Mouse (Mus musculus) liver, embryonic 14.5 days (tissue): Measurements from ENCODE around the gene Tmod2. TPM values are rescaled to one million over a fixed set of nuclear protein-coding genes. Genes with fewer than 3 reads are reported as not detected.

Experiments used
- ATAC-seq: fragments of 200-750 bp; cut with Nextera tagmentation; 2 replicates; pipeline ENCODE4 v1.8.0; 2017; ENCODE audit warnings: moderate number of reproducible peaks, mild to moderate bottlenecking, moderate library complexity; ENCODE audit not compliant: insufficient read depth
- DNase-seq, 3 experiments: peaks; one replicate each; pipeline ENCODE4 v3.0.0-alpha.2; 2012 to 2013; ENCODE audit warnings: low read depth in 3 of 3, low spot score in 3 of 3
- H3K27ac ChIP-seq: fragments of 300-500 bp; sonication (generic); 2 replicates; pipeline ENCODE4 v1.5.1; 2014; ENCODE audit warnings: moderate library complexity, mild to moderate bottlenecking, control low read depth, inconsistent platforms
- H3K27me3 ChIP-seq: fragments of 300-500 bp; sonication (generic); 2 replicates; pipeline ENCODE4 v1.6.1; 2014; ENCODE audit warnings: mild to moderate bottlenecking, low read length, moderate library complexity; ENCODE audit not compliant: control insufficient read depth, insufficient read depth
- H3K36me3 ChIP-seq: fragments of 300-500 bp; sonication (generic); replicated peaks from 2 replicates; pipeline ENCODE4 v1.6.1; 2014; ENCODE audit warnings: low read depth; ENCODE audit not compliant: control insufficient read depth, insufficient read depth
- H3K4me1 ChIP-seq, 2 experiments: fragments of 200-500 bp in 1 of 2; fragments of 300-500 bp in 1 of 2; sonication (generic) in 1 of 2; replicated peaks; 2 replicates each; pipeline ENCODE4 v1.6.1; 2012 to 2014; ENCODE audit warnings: antibody characterized with exemption in 1 of 2, inconsistent platforms in 1 of 2, low read length in 1 of 2; ENCODE audit not compliant: control insufficient read depth in 2 of 2, insufficient read depth in 2 of 2
- H3K4me2 ChIP-seq: fragments of 300-500 bp; sonication (generic); 2 replicates; pipeline ENCODE4 v1.6.1; 2014; ENCODE audit warnings: low read depth, mild to moderate bottlenecking, control low read depth, moderate library complexity
- H3K4me3 ChIP-seq, 2 experiments: fragments of 200-500 bp in 1 of 2; fragments of 300-500 bp in 1 of 2; sonication (generic) in 1 of 2; 2 replicates each; pipeline ENCODE4 v1.5.1; 2012 to 2014; ENCODE audit warnings: low read depth in 2 of 2, low read length in 2 of 2, mild to moderate bottlenecking in 2 of 2, control low read depth in 1 of 2, inconsistent platforms in 1 of 2, moderate library complexity in 1 of 2; ENCODE audit not compliant: insufficient read depth in 1 of 2
- H3K9ac ChIP-seq: fragments of 300-500 bp; sonication (generic); replicated peaks from 2 replicates; pipeline ENCODE4 v1.6.1; 2014; ENCODE audit warnings: mild to moderate bottlenecking, control low read depth, moderate library complexity
- H3K9me3 ChIP-seq: fragments of 300-500 bp; sonication (generic); 2 replicates; pipeline ENCODE4 v1.6.1; 2016; ENCODE audit warnings: low read length, mixed read lengths; ENCODE audit not compliant: control insufficient read depth
- CTCF ChIP-seq: IDR thresholded peaks from 2 replicates; pipeline ENCODE4 v1.5.1; 2016; ENCODE audit warnings: antibody characterized with exemption, low read depth, control low read depth
- EP300 ChIP-seq: IDR thresholded peaks from 2 replicates; pipeline ENCODE4 v1.6.1; 2016; ENCODE audit warnings: antibody characterized with exemption, low read depth
- WGBS: fragments of 180-500 bp; shearing (Covaris S2); extraction: QIAGEN DNeasy Blood & Tissue Kit; methylation state at CpG from one replicate; pipeline ENCODE4 v1.1.7; 2014; ENCODE audit not compliant: insufficient replicate concordance; 5-methylcytosine and 5-hydroxymethylcytosine counted together
- polyA plus RNA-seq, 2 experiments: library from polyadenylated mRNA; depleted of rRNA in 1 of 2; stranded (reverse) in 1 of 2; unstranded in 1 of 2; fragments of >200 nt; fragmentation: Nextera tagmentation in 1 of 2; extraction: Ambion mirVana in 1 of 2; gene quantifications; 2 replicates each; pipeline versions ENCODE4 v1.2.1 to v1.2.3; 2012 to 2014

The Tmod2 gene
- polyA plus RNA-seq, 2 experiments = 0.03 to 0.05 TPM

DNA sequence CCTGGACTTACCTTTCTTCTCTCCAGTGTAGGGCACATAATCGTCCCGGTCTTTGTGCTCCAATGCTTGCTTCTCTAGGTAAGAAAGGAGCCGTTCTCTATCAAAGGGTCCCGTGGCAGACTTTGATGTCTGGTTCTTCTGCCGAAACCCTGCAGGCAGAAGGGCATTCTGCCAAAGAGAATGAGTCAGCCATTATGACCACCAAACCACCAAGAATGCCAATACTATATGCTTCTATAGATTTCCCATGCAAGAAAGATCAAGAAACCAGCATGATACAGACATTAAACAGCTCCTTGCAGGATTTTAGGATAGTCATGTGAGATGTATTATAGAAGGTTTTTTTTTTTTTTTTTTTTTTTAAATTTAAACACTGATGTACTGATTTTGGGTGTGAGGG is 81.8 kb downstream of the Tmod2 start:
- H3K9me3 ChIP-seq = no peaks in the 10 kb centered on the region
- no peak overlapping the region for H3K4me3 ChIP-seq
- 75% methylated on average over 5 of the region's 5 CpGs for WGBS
- ATAC-seq (no peak), DNase-seq (no peak)
- no peaks in the 10 kb centered on the region for H3K27me3 ChIP-seq
- no peak for TF ChIP-seq EP300
- no peak for TF ChIP-seq CTCF
- peaks cover 2 to 8% of the 10 kb centered on the region in 2 experiments; a peak in 2 of 4 replicates for H3K4me1 ChIP-seq
- no peak overlapping the region for H3K27ac ChIP-seq
- H3K9ac ChIP-seq = no peak overlapping the region
- H3K36me3 ChIP-seq = no peaks in the 10 kb centered on the region; the same call in 1 of the 2 replicates
- no peak overlapping the region for H3K4me2 ChIP-seq

DNA sequence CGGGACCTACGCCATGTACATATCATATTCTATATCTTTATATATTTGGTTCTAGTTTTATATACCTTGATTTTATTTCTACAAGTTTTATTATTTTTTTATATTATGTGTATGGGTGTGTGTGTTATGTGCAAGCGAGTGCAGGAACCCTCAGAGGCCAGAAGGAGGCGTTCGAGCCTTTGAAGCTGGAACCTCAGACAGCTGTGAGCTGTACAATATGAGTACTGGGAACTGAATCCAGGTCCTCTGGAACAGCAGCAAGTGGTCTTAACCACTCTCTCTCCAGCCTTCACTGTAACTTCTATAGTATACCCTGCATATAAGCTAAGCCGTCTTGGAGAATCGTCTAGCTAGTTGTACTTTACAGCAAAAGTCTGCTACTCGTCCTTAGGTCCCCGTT is 83.0 kb downstream of the Tmod2 start:
- Histone ChIP-seq H3K4me2 (no peak overlapping the region), H3K4me1 (peaks cover 2 to 8% of the 10 kb centered on the region in 2 experiments; a peak in 2 of 4 replicates), H3K36me3 (no peaks in the 10 kb centered on the region; the same call in 1 of the 2 replicates), H3K9ac (no peak overlapping the region), H3K27me3 (no peaks in the 10 kb centered on the region), H3K4me3 (no peak overlapping the region), H3K9me3 (no peaks in the 10 kb centered on the region), H3K27ac (no peak overlapping the region)
- 90% methylated on average over 9 of the region's 9 CpGs for WGBS
- ATAC-seq = peak; percentile 41; the same call in 1 of the 2 replicates
- no peak for DNase-seq
- TF ChIP-seq EP300 (no peak), CTCF (peak; percentile 36; the same call in 1 of the 2 replicates)

DNA sequence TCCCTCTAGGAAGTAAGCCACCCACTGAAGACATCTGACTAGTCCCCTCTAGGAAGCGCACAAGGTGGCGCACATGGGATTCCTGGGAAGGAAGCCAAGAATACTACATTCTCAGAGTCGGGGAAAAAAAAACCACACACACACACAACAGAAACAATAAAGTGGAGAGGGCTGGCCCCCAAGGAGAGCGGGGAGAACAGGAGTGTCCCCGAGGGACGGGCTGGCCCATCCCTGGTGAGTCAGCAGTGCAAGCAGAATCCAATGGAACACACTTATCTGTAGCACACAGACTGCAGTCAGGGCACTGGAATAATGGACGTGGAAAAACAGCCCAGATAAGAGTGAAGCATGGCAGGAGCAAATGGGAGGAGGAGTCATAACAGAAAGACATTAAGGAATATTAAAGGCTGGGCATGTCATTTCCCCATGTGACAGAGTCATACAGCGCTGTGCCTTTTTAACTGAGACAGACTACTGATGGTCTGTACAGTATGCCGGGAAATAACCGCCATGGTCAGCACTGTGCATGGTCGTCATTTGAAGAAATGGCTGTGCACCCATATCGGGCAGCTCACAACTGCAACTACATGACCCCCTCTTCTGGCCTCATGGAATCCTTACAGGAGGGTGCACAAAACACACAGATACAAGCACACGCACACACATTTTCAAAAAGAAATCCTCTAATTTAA is 83.6 kb downstream of the Tmod2 start:
- Histone ChIP-seq H3K36me3 (no peaks in the 10 kb centered on the region; the same call in 1 of the 2 replicates), H3K27me3 (no peaks in the 10 kb centered on the region), H3K9ac (no peak overlapping the region; the same call in 1 of the 2 replicates), H3K4me3 (no peak overlapping the region), H3K4me2 (peak overlapping the region; percentile 24; the same call in 1 of the 2 replicates), H3K9me3 (no peaks in the 10 kb centered on the region), H3K4me1 (peaks cover 2 to 8% of the 10 kb centered on the region in 2 experiments; a peak in 2 of 4 replicates), H3K27ac (no peak overlapping the region; the same call in 1 of the 2 replicates)
- ATAC-seq = peak; percentile 97
- peak; percentile 61 to 69 (median 67) for DNase-seq
- 59% methylated on average over 13 of the region's 13 CpGs for WGBS
- TF ChIP-seq CTCF (no peak), EP300 (peak; percentile 60)

DNA sequence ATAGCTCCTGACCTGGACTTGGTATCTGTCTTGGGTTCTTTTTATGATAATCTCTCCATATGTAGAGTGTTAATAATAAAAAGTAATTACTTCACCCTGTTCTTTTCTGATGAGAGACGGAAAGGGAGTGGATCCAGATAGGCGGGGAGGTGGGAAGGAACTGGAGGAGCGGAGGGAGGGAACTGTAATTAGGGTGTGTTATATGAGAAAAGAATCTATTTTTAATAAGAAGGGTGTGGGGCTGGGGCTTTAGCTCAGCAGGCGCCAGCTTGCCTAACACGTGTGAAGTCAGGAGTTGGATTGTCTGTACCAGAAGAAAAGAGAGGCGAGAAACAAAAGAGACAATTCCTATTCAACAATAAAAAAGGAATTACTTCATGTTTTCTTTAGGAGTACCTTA is 87.5 kb downstream of the Tmod2 start:
- H3K4me3 ChIP-seq = no peak overlapping the region
- H3K36me3 ChIP-seq = no peaks in the 10 kb centered on the region
- no peak overlapping the region for H3K27ac ChIP-seq
- H3K9ac ChIP-seq = no peak overlapping the region
- WGBS = 61% methylated on average over 6 of the region's 6 CpGs
- no peaks in the 10 kb centered on the region for H3K27me3 ChIP-seq
- ATAC-seq (no peak), DNase-seq (no peak)
- TF ChIP-seq EP300 = no peak
- H3K4me2 ChIP-seq = no peak overlapping the region
- H3K4me1 ChIP-seq = peaks cover 2 to 8% of the 10 kb centered on the region in 2 experiments; a peak in 2 of 4 replicates
- H3K9me3 ChIP-seq = no peaks in the 10 kb centered on the region

DNA sequence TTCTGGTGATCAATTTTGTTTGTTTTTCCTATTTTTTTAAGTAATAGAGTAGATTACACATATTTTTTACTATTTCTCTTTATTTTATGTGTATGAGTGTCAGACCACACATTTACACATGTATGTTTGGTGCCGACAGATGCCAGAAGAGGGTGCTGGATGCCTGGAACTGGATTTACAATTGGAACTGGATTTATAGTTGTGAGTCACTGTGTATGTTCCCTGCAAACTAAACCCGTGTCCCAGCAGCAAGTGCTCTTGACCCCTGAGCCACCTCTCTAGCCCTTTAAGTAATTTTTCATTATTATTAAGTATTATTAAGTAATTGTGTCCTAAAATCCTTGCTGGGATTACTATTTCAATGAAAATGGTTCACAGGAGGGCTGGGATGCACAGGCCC is 88.9 kb downstream of the Tmod2 start:
- ATAC-seq (no peak), DNase-seq (no peak)
- no peaks in the 10 kb centered on the region for H3K9me3 ChIP-seq
- no peaks in the 10 kb centered on the region for H3K36me3 ChIP-seq
- TF ChIP-seq CTCF = no peak
- no peak for TF ChIP-seq EP300
- no peak overlapping the region for H3K9ac ChIP-seq
- H3K27ac ChIP-seq = no peak overlapping the region
- no peak overlapping the region for H3K4me2 ChIP-seq
- H3K27me3 ChIP-seq = no peaks in the 10 kb centered on the region
- H3K4me1 ChIP-seq = peaks cover 0 to 1% of the 10 kb centered on the region in 2 experiments; a peak in 2 of 4 replicates
- 74% methylated on average over 2 of the region's 2 CpGs for WGBS
- no peak overlapping the region for H3K4me3 ChIP-seq
